Mouse (Mus musculus): ENCODE data around the gene Lcmt1.

DNA sequence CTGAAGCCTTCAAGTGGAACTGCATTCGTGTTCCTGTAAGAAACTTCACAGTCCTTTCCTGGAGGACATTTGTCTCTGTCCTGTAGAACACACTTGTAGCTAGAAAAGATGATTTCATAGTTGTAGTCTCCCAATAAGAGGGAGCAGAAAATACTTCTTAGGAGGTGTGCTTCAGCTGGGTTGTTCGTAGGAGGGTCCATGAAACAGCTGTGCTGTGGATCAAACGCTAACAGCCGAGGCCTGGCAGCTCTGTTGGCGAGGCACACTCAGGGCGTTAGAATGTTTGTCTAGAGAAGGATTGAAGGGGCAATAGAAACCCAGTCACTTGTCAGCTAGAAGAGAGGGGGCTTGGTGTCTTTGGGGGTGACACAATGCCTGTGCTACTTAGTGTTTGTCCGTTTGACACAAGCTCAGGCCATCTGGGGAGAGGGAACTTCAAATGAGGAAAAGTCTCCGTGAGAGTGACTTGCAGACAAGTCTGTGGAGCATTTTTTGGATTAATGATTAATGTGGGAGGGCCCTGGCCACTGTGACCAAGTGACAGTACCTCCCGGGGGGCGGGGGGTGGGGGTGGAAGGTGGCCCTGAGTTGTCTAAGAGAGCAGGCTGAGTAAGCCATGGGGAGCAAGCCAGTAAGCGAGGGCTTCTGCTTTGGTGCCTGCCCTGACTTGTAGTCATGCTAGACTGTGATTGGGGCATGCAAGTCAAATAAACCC, 16.3 kb downstream of the Lcmt1 start:
- TF ChIP-seq CTCF (IDR thresholded peaks at IDR 0.05; ENCODE audit: low read depth) = no peak
- TF ChIP-seq EP300 (optimal IDR thresholded peaks at IDR 0.05) = no peak

Data from stomach, postnatal 0 days (tissue).